Comparison of ENCODE assay signal across 12 mouse cellular contexts in the genomic region with DNA sequence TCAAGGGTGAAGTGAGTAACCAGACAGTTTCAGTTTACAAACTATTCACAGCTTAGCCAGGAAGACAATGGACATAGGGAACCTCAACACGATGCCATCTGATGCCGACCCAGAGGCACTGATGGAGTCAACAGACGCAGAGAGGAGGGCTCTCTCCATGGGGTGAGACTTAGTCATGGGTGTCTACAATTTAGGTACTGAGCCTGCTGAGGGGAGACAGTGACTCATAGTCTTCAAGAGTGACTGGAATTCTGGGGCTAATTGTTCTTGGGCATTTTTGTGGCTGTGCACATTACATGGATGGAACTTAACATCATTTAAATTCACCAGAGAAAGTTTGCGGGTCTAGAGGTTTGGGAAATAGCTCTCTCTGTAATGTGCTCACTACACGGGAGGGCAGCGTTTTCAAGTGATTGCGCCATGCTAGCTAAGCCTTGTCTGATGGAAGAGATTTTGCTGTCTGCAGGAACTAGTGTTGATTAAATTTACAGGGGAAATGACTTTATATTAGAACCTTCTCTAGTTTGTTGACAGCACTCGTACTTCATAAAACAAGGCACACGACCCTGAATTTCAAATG.
"Had no signal": no experiment of that assay in that cellular context is flagged by ENCODE, and none has a peak within 500 bp of the region (broad histone marks: within the 10 kb centered on the region; RNA-seq: fewer than 3 reads in every experiment).

No protein-coding gene starts in this region.

- H3K4me1 ChIP-seq: limb, embryonic 12.5 days; liver, embryonic 13.5 days; midbrain, embryonic 10.5 days; neural tube, embryonic 12.5 days had no signal

- H3K9ac ChIP-seq: limb, embryonic 12.5 days; liver, embryonic 13.5 days; liver, postnatal 0 days; neural tube, embryonic 12.5 days had no signal

- H3K36me3 ChIP-seq: limb, embryonic 12.5 days; liver, embryonic 13.5 days; midbrain, embryonic 10.5 days; neural tube, embryonic 12.5 days had no signal

- H3K4me3 ChIP-seq: limb, embryonic 12.5 days; liver, embryonic 13.5 days; midbrain, embryonic 10.5 days; neural tube, embryonic 12.5 days had no signal

- H3K9me3 ChIP-seq: limb, embryonic 12.5 days; liver, embryonic 13.5 days; midbrain, embryonic 10.5 days; neural tube, embryonic 12.5 days had no signal

- H3K27me3 ChIP-seq: limb, embryonic 12.5 days; liver, embryonic 13.5 days; neural tube, embryonic 12.5 days had no signal

- DNase-seq: kidney, postnatal 14 days; liver; liver, embryonic 13.5 days; liver, postnatal 0 days; lung, postnatal 4 days; midbrain, embryonic 14.5 days; spleen, adult 18-20 months; thymus, adult 18-20 months; thymus, postnatal 14 days had no signal

- H3K27ac ChIP-seq: limb, embryonic 12.5 days; liver, embryonic 13.5 days; midbrain, embryonic 10.5 days; neural tube, embryonic 12.5 days had no signal

- ATAC-seq: liver, postnatal 0 days had no signal
